Mouse (Mus musculus): ENCODE results near the gene Skp1a. TPM values are rescaled to one million over a fixed set of nuclear protein-coding genes. Genes with fewer than 3 reads are reported as not detected.
A peak's percentile ranks its signal among the peaks of the same experiment; 100 is the strongest.

Gene Skp1a
- total and polyA plus RNA-seq, 2 experiments from 2014 or later: 466 to 1,185 TPM

DNA sequence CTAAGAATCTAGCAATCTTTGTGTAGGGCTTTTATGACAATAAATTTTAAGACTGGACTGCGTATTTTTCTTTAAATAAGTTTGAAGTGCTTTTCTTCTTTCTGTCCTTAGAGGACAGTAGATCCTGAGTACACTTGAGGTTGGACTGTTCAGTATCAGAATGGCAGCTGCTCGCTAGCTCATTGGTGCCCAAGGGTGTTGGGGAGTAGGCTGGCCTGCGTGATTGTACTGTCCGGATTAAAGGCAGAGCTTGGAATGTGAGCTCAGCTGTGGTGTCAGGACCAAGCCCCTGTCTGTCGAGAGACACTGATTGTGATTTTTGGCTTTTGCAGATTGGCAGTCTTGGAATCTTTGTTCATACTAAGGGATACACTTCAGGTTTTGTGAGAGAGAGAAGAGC lies 20.0 kb downstream of the Skp1a start:
- DNase-seq (ENCODE audit: low spot score) (no peak), ATAC-seq (ENCODE audit: low FRiP score) (no peak)
- TF ChIP-seq CTCF (IDR thresholded peaks at IDR 0.05): no peak
- no peak overlapping the region for H3K9ac ChIP-seq (replicated peaks; ENCODE audit: low read length, poor library complexity, severe bottlenecking)
- no peak overlapping the region for H3K4me2 ChIP-seq (ENCODE audit: low read depth, low read length, poor library complexity, severe bottlenecking)
- no peaks in the 10 kb centered on the region for H3K9me3 ChIP-seq (ENCODE audit: low read length)
- no peaks in the 10 kb centered on the region for H3K27me3 ChIP-seq (ENCODE audit: insufficient read depth, low read length)
- H3K4me3 ChIP-seq (ENCODE audit: low read depth, low read length): no peak overlapping the region
- 73% methylated on average over 5 of the region's 5 CpGs for WGBS
- H3K27ac ChIP-seq (ENCODE audit: low read depth, low read length): no peak overlapping the region
- H3K36me3 ChIP-seq (ENCODE audit: insufficient read depth, low read length): no peaks in the 10 kb centered on the region
- no peaks in the 10 kb centered on the region for H3K4me1 ChIP-seq (ENCODE audit: insufficient read depth, low read length)

DNA sequence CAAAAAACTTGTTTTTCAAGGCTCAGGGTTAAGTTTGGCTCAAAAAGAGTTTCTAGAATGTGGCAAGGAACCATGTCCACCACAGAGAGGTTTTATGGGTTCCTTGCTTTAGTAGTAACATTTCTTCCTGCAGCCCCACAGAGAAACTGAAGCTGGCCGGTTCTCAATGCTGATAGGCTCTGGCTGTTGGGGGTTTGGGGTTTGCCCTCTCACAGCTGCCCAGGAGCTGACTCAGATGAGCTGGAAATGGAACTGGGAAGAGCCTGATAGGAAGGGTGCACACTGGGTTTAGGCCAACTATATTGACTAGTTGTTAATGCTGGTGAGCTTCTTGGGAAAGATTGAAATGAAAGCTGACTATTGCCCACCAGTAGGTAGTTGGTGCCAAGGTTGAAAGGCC lies 20.9 kb downstream of the Skp1a start:
- Histone ChIP-seq H3K27me3 (ENCODE audit: insufficient read depth, low read length) (no peaks in the 10 kb centered on the region), H3K4me1 (ENCODE audit: insufficient read depth, low read length) (no peaks in the 10 kb centered on the region), H3K27ac (ENCODE audit: low read depth, low read length) (no peak overlapping the region), H3K4me2 (ENCODE audit: low read depth, low read length, poor library complexity, severe bottlenecking) (no peak overlapping the region), H3K9ac (replicated peaks; ENCODE audit: low read length, poor library complexity, severe bottlenecking) (no peak overlapping the region), H3K36me3 (ENCODE audit: insufficient read depth, low read length) (no peaks in the 10 kb centered on the region), H3K9me3 (ENCODE audit: low read length) (no peaks in the 10 kb centered on the region), H3K4me3 (ENCODE audit: low read depth, low read length) (no peak overlapping the region)
- ATAC-seq (ENCODE audit: low FRiP score) (no peak), DNase-seq (ENCODE audit: low spot score) (no peak)
- no peak for TF ChIP-seq CTCF (IDR thresholded peaks at IDR 0.05)
- WGBS: 80% methylated on average over 1 of the region's 1 CpGs

DNA sequence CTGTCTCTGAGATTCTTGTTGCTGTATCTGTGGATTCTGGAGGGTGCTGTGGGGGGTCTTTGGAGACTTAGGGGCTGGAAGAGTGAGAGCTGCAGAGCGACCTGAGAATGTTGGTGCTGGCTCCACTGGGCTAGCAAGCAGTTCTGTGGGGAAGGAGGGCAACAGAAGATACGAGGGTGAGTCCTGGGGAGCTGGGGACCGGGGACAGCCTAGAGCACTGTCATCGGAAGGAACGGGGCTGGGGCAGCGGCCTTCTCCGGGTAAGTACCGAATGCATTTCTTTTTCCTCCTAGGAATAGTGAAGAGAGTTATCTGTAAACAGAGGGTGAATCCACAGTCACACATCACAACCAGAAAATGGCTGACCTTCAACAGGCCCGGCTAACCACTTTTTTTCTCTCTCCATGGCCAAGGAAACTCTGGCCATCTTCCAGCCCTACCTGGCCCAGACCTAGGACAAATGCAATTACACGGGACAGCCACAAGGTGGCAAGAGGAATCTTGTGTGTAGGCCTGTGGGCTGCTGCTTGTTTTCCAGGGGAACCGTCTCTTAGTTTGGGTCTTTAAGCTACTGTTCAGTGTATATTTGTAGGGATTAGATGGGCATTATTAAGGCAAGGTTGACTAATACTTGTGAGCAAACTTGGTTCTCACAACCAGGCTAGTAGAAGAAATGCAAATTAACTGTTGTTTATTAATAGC lies 22.0 kb downstream of the Skp1a start:
- ATAC-seq (ENCODE audit: low FRiP score): peak; percentile 69; the same call in 1 of the 2 replicates
- Histone ChIP-seq H3K9ac (replicated peaks; ENCODE audit: low read length, poor library complexity, severe bottlenecking) (no peak overlapping the region), H3K36me3 (ENCODE audit: insufficient read depth, low read length) (no peaks in the 10 kb centered on the region), H3K27me3 (ENCODE audit: insufficient read depth, low read length) (no peaks in the 10 kb centered on the region), H3K4me3 (ENCODE audit: low read depth, low read length) (no peak overlapping the region), H3K4me2 (ENCODE audit: low read depth, low read length, poor library complexity, severe bottlenecking) (no peak overlapping the region), H3K27ac (ENCODE audit: low read depth, low read length) (no peak overlapping the region), H3K9me3 (ENCODE audit: low read length) (no peaks in the 10 kb centered on the region), H3K4me1 (ENCODE audit: insufficient read depth, low read length) (no peaks in the 10 kb centered on the region)
- 66% methylated on average over 11 of the region's 11 CpGs for WGBS
- peak; percentile 94 for TF ChIP-seq CTCF (IDR thresholded peaks at IDR 0.05)
- DNase-seq (ENCODE audit: low spot score): peak; percentile 83

DNA sequence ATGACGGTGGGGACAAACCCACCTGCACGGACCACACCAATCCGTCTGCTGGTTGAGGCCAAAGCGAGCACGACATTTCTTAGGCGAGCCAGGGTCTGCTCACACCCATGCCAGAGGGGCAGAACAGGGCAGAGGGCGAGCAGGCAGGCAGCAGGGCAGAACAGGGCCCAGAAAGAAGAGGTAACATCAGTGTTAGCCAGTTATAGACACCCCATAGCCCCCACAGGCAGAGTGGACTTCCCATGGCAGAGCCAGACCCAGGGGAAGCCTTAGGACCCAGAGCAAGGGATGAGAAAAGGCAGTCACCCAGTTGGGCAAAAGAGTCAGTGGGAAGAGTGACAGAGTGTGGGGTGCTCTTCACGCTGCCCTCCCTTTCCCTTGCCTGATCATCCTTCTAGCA lies 23.3 kb downstream of the Skp1a start:
- Histone ChIP-seq H3K9me3 (ENCODE audit: low read length) (no peaks in the 10 kb centered on the region), H3K4me3 (ENCODE audit: low read depth, low read length) (no peak overlapping the region), H3K27me3 (ENCODE audit: insufficient read depth, low read length) (no peaks in the 10 kb centered on the region), H3K36me3 (ENCODE audit: insufficient read depth, low read length) (no peaks in the 10 kb centered on the region), H3K4me2 (ENCODE audit: low read depth, low read length, poor library complexity, severe bottlenecking) (no peak overlapping the region), H3K4me1 (ENCODE audit: insufficient read depth, low read length) (no peaks in the 10 kb centered on the region), H3K27ac (ENCODE audit: low read depth, low read length) (no peak overlapping the region), H3K9ac (replicated peaks; ENCODE audit: low read length, poor library complexity, severe bottlenecking) (no peak overlapping the region)
- WGBS: 82% methylated on average over 8 of the region's 8 CpGs
- no peak for DNase-seq (ENCODE audit: low spot score)
- TF ChIP-seq CTCF (IDR thresholded peaks at IDR 0.05): no peak
- ATAC-seq (ENCODE audit: low FRiP score): no peak

DNA sequence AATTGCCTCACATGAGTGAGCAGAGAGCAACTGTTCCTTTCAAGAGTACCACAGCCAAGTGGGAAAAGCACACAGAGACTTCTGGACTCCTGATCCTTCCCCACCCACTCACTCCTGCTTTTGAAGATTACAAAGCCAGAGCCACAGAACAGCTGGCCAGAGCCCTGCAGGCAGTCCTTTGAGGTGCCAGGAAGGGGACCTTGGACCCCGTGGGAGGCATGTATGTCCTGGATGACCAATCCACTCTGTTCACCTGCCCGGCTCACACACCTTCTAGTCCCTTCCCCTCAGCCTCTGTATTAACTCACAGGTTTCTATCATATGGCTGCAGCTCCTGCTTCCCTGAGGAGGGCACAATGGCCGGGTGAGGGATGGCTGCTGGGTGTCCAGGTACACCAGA lies 25.6 kb downstream of the Skp1a start:
- Histone ChIP-seq H3K27ac (ENCODE audit: low read depth, low read length) (no peak overlapping the region), H3K27me3 (ENCODE audit: insufficient read depth, low read length) (no peaks in the 10 kb centered on the region), H3K9ac (replicated peaks; ENCODE audit: low read length, poor library complexity, severe bottlenecking) (no peak overlapping the region), H3K36me3 (ENCODE audit: insufficient read depth, low read length) (no peaks in the 10 kb centered on the region), H3K4me2 (ENCODE audit: low read depth, low read length, poor library complexity, severe bottlenecking) (no peak overlapping the region), H3K9me3 (ENCODE audit: low read length) (no peaks in the 10 kb centered on the region), H3K4me3 (ENCODE audit: low read depth, low read length) (no peak overlapping the region), H3K4me1 (ENCODE audit: insufficient read depth, low read length) (no peaks in the 10 kb centered on the region)
- DNase-seq (ENCODE audit: low spot score) (no peak), ATAC-seq (ENCODE audit: low FRiP score) (no peak)
- whole genome bisulfite sequencing: 80% methylated on average over 3 of the region's 3 CpGs
- TF ChIP-seq CTCF (IDR thresholded peaks at IDR 0.05): no peak

DNA sequence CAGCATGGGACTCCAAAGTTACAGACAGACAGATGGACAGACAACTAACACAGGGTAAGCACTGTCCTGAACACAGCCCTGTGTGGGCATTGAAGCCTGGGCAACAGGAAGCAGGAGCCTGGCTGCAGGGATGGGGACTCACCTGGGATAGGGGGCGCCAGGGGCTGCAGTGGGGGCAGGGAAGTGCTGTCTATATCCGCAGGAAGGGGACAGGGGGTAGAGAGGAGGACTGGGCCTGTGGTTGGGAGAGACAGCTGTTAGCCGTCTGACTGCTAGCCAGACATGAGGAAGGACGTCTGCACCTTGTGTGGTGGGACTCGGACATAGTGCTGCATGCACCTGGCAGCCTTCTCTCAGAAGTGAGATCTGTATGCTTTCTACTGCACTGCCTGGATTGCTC lies 26.9 kb downstream of the Skp1a start:
- 88% methylated on average over 5 of the region's 5 CpGs for WGBS
- Histone ChIP-seq H3K9ac (replicated peaks; ENCODE audit: low read length, poor library complexity, severe bottlenecking) (no peak overlapping the region), H3K27me3 (ENCODE audit: insufficient read depth, low read length) (no peaks in the 10 kb centered on the region), H3K4me2 (ENCODE audit: low read depth, low read length, poor library complexity, severe bottlenecking) (no peak overlapping the region), H3K27ac (ENCODE audit: low read depth, low read length) (no peak overlapping the region), H3K9me3 (ENCODE audit: low read length) (no peaks in the 10 kb centered on the region), H3K4me3 (ENCODE audit: low read depth, low read length) (no peak overlapping the region), H3K4me1 (ENCODE audit: insufficient read depth, low read length) (no peaks in the 10 kb centered on the region), H3K36me3 (ENCODE audit: insufficient read depth, low read length) (no peaks in the 10 kb centered on the region)
- DNase-seq (ENCODE audit: low spot score) (no peak), ATAC-seq (ENCODE audit: low FRiP score) (no peak)
- TF ChIP-seq CTCF (IDR thresholded peaks at IDR 0.05): no peak
